Mouse (Mus musculus): Measurements from ENCODE around the gene Magohb.

The Magohb gene

DNA sequence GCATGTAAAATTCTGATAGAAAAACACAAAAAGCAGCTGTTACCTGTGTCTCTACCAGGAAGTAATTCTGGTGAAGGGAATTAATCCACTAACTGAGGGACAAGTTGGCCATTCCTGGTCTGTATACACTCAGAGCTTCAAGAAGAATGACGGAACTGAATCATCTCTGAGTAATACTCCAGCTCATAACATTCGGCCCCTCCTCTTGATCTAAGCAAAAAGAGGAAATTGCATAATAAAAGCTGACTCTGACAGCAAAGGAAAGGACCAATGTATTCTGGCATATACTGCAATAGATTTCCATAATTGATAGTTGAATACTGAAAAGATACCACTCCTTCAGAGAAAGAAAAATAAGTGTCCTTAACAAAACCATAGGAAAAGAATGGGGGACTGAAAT, 45.8 kb downstream of the Magohb start, which contains the start of gene Klra2:
TSS of gene Klra2 (minus strand) at position 157 of the 400 bp plus-strand sequence.
- no peak for DNase-seq

DNA sequence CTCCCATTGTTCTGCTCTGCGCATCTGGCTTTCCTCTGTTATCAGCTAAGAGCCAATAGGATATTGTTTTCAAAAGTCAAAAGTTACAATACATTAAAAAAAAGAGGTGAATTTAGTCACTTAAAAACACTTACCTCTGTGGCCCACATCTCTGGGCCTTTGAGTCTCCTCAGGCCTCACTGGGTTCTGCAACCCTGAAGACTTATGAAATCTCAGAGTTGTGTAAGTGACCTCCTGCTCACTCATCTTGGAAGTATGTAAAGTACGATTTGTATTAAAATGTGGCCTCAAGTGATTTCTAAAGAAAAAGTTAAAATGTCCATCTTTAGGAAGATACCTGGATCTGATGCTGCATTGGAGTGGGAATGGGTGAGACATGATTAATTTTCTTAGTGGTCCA, 48.0 kb downstream of the Magohb start:
- DNase-seq, result no peak
